Mouse (Mus musculus) thymus, adult 2 months (tissue): ENCODE measurements around the gene Sh3kbp1.

Experiments
- CTCF ChIP-seq: fragments of 200-500 bp; IDR thresholded peaks from 2 replicates; pipeline ENCODE4 v1.5.1; 2012; ENCODE audit warnings: mild to moderate bottlenecking, control low read depth, low read length, moderate library complexity, borderline replicate concordance; ENCODE audit not compliant: control insufficient read depth, poor library complexity, insufficient read depth; ENCODE audit errors: extremely low read depth
- POLR2A ChIP-seq: fragments of 200-500 bp; IDR thresholded peaks from 2 replicates; pipeline ENCODE4 v1.6.1; 2012; ENCODE audit warnings: mild to moderate bottlenecking, low read length, control low read depth, moderate library complexity; ENCODE audit not compliant: control insufficient read depth, poor library complexity, insufficient read depth; ENCODE audit errors: extremely low read depth

DNA sequence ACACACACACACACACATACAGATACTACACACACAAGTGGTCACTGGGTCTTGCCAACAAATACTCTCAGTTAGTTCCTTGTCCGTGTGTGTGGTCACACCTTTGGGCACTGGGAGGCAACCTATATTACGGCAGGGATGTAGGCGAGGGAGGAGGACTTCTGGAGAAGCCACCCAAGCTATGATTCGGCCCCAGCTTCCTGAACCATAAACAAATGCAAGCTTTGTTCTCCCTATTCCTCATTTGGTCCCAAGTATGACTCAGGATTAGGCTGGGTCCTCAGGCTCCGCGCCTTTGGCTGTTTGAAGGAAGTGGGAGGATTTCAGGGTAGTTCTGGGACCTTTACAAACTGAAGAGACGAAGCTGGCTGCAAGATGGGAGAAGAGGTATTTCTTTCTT, 213.2 kb downstream of the Sh3kbp1 start:
- TF ChIP-seq POLR2A (no peak), CTCF (no peak)
